Mouse (Mus musculus) retina, embryonic 14.5 days (tissue): ENCODE data around the gene Mrpl42.
A peak's percentile ranks its signal among the peaks of the same experiment; 100 is the strongest.
"Not testable (repeated sequence)": the region's sequence is repeated elsewhere in the genome, so short reads cannot be mapped to it uniquely, and the experiment has no call there.

Experiments
- DNase-seq: peaks from one replicate; pipeline ENCODE4 v3.0.0-alpha.2; 2015; ENCODE audit warnings: low spot score

Mrpl42 gene

GRCm38 (mm10) chr10:95501463-95502081 is at the start of gene Mrpl42:
Gene Mrpl42 (minus strand): TSS chr10:95501940.
- DNase-seq, result peak; percentile 94

DNA sequence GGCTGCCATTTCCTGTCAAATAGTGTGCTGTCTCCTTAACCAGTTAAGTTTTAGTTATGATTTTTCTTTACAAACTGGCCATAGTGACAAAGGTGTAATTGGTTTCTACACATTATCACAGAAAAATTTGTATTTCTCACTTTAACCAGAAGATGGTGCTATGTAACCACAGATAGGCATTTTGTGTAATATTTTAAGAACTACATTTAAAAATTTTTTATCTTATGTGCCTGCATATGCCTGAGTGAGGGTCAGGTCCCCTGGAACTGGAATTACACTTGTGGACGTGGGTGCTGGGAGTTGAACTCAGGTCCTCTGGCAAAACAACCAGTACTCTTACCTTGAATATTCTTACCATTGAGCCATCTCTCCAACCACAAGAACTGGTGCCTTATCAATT is 48.8 kb upstream of the Mrpl42 start:
- DNase-seq, result peak; percentile 60

DNA sequence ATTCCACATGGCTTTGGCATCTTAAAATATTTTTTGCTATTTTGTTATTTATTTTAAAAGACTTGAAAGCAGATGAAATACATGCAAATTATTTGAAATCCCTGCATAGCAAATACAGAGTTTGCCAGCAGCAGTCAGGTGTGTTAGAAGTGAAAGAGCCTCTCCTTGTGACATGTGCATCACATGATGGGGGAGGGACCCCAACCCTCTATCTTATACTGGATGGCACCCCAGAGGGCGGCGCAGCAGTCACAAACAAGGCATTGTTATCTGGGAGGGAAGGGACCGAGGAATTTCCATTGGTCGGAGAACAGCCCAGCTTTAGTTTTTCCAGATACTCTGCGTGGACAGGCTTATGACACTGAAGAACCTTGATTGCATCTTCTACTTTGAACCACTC is 47.3 kb upstream of the Mrpl42 start:
- DNase-seq, result not testable (repeated sequence)

DNA sequence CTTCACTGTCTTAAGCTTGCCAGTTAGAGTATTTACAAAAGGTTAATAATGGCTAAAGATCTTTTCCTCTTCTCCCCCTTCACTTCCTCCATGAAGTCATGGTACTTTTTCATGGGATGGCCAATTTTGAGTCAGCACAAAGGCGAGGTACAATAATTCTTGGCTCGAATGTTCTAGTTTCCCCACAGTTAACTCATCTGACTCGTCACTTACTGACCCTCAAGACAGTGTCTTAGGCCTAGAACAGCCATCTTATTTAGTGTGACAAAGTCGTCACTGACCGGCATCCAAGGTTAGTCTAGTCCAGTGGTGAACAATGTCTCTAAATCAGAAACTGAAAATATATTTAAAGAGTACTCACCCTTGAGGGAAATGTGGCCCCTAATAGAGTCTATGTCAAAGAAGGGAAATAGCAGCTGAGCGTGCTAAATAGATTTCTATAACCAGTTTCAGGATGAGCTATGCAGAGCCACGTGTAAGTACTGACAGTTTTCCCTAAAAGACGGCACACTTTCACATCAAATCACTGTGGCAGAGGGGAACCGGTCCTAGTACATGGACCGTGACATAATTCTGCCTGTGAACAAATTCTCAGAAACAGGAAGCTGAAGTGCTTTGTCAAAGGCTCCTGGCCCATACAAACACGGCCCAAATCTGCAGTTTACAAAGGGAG is 46.5 kb upstream of the Mrpl42 start:
- DNase-seq, result no peak

- no peak for DNase-seq
Measured at GRCm38 (mm10) chr10:95546178-95546577, 44.4 kb upstream of the Mrpl42 start.

GRCm38 (mm10) chr10:95545051-95545450 is 43.3 kb upstream of the Mrpl42 start:
- DNase-seq, result no peak

- no peak for DNase-seq
Measured at GRCm38 (mm10) chr10:95544651-95545050, 42.9 kb upstream of the Mrpl42 start.

DNA sequence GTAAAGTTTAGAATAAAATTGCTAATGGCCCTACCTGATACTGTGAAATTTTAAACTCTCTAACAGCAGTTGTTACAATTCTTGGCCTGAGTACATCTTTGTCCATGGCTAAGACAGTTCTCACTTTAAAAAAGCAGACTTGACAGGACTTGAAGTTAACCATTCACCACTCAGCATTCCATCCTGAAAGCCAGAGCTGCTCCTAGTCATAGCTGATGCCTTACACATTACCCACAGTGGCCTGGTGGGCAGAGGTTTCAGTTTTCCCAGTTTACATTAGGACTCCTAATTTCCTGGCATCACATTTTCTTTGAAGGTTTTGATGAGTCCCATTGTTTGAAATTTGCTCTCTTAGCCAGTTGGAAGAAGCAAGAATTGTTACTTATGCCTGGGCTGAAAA is 42.3 kb upstream of the Mrpl42 start:
- no peak for DNase-seq

- DNase-seq, result no peak
Measured at GRCm38 (mm10) chr10:95543377-95543776, 41.6 kb upstream of the Mrpl42 start.

DNA sequence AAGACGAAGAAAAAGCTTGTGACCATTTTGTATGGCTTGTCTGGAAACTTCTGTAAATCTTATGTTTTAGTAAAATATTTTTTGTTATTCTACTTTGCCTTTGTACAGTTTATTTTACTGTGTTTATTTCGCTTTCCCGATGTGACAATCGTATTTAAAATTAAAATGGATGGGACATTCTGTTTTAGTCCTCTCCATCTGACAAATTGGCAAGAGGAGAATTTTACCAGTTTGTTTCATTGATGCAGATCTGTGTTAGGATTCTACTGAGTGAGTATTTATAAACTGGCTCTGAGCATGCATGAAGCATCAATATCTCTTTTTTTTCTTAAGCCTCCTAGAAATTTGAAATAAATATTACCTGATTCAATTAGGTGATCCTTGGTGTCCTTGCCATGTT is 41.2 kb upstream of the Mrpl42 start:
- no peak for DNase-seq

- no peak for DNase-seq
Measured at GRCm38 (mm10) chr10:95539841-95540240, 38.1 kb upstream of the Mrpl42 start.

DNA sequence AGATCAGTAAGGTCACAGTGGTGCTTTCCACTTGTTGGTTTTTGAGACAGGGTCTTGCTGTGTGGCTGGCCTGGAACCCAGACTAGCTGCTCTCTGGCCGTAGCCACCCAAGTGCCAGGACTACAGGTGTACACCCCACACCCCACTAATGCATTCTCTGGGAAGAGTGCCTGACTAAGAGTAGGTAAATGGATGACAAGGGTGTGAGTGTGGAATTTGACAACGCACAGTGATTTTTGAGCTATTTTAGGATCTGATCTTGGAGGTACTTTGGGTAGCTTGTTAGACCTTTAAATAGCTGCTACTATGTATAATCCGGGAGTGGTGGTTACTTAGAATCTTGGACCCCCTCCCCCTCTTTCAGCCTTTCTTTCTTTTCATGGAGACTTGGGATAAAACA is 37.5 kb upstream of the Mrpl42 start:
- DNase-seq, result no peak

- no peak for DNase-seq
Measured at GRCm38 (mm10) chr10:95536222-95536541, 34.4 kb upstream of the Mrpl42 start.

DNA sequence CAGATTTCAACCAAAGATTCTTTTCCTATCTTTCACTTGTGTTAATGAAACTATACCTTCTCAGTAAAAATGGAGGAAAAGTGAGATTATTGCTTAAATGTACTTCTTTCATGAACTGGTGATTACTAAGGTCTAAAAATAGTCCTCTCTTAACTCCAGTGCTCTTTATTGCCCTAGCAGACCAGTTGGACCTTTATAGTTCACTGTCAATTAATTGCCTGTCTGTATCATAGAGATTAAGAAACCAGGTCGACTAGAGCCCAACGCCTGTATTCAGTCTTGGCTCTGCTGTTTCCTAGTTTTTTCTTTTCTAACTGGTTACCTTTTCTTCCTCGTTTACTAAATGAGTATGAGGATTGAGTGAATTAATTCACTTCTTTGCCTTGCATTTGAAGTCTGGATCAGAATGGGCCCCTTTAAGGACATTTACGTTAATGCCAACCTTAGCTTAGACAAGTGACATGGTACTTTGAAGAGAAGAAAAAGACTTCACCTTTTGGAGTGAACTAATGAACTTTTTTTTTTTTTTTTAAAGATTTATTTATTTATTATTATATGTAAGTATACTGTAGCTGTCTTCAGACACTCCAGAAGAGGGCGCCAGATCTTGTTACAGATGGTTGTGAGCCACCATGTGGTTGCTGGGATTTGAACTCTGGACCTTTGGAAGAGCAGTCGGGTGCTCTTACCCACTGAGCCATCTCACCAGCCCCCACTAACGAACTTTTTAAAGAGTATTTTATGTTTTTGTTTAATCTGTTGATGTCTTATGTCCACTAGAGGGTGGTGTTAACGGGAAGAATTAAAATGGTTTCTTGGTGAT is 33.9 kb upstream of the Mrpl42 start:
- no peak for DNase-seq

DNA sequence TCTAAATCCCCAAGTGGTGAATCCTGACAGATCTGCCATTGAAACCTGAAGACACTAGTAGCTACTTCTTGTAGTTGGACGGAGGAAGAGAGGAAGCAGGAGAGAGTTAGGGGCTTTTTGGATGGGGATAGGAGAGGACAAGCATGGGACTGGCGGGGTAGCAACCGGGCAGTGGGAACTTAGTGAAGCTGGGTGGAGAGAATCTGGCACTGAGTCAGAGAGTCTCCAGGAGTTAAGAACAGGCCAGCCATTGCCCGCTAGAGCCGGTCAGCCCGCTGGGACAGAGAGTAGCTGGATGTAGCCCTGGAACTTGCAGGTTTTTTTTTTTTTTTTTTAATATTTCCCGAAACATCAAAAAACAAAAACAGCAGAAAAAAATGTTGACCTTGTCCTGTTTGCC is 31.6 kb upstream of the Mrpl42 start:
- no peak for DNase-seq

DNA sequence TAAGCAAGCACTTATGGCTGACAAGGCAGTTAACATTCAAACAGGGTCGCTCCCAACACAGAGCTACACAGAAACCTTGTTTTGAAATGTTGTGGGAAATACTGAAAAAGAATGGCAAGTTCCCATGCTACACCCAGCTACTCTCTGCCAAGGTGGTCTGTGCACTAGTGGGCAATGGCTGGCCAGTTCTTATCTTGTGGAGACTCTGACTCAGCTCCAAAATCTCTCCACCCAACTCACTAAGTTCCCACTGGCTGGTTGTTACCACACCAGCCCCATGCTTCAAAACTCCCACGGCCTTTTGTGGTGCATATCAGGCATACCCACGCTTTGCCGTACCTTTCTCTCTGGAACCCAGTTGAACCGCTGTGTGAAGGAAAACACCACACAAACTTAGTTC is 31.2 kb upstream of the Mrpl42 start:
- DNase-seq, result no peak

GRCm38 (mm10) chr10:95530551-95531121 is 28.9 kb upstream of the Mrpl42 start:
- DNase-seq, result no peak

DNA sequence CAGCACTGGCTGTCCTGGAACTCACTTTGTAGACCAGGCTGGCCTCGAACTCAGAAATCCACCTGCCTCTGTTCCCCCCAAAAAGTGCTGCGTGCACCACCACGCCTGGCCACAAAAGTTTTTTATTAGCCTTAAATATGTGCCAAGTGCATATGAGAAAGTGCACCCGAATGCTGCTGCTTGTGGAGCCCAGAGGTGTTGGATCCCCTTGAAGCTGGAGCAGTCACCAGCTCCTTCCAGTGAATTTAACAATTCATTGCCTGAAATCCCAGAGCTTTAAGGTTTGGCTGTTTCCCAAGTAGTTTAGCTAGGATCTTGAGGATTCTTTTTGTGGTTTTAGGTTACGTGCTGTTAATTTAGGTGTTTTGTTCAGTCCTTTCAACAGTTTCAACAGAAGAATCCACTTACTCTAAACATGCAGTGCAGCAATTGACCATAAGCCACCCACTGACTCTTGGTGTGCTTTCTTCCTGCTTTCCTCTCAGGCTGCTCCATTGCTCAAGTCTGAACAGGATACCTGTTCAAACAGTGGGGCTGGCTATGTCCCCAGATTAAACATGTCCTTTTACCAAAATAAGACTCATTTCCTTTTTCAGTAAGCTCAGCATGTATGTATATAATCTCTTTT is 24.9 kb upstream of the Mrpl42 start:
- no peak for DNase-seq

GRCm38 (mm10) chr10:95525871-95526270 is 24.1 kb upstream of the Mrpl42 start:
- DNase-seq, result no peak

- no peak for DNase-seq
Measured at GRCm38 (mm10) chr10:95525037-95525675, 23.4 kb upstream of the Mrpl42 start.

DNA sequence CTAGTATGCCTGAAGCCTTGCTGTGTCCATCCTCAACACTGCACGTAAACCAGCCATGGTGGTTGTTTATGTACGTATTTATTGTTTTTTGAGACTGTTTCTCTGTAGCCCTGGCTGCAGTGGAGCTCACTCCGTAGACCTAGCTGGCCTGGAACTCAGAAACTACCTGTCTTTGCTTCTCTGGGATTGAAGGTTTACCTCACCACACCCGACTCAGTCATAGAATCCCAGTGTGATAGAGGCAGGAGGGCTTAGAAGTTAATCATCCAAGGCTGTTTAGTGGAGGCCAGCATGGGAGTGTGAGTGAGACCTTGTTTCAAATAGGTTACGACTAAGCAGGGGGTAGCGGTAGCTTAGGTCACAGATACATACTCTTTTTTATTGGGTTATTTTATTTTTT is 15.9 kb upstream of the Mrpl42 start:
- DNase-seq, result no peak
